Mouse (Mus musculus): ENCODE measurements around the gene Socs2. TPM values are rescaled to one million over a fixed set of nuclear protein-coding genes. Genes with fewer than 3 reads are reported as not detected.

Gene Socs2
- polyA plus RNA-seq, 1 experiment, result 10.2 TPM

DNA sequence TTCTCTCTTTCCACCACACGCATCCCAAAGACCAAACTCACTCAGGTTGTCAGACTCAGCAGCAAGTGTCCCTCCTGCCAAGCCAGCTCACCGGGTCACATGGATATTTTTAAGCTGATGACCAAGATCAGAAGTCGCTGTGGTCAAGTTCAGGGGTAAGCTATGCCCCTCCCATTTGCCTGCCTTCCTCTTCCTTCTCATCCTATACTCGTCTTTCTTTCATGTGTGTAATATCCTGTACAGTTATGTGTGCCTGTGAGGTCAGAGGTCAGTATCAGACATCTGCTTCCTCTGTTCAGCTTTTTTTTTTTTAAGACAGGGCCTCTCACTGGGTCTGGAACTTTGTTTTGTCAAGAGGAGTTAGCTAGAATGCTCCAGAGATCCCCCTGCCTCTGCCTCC is 25.4 kb upstream of the Socs2 start:
- Histone ChIP-seq H3K36me3 (ENCODE audit: control insufficient read depth, insufficient read depth, low read length) (no peaks in the 10 kb centered on the region), H3K27me3 (ENCODE audit: control insufficient read depth, insufficient read depth, low read length) (no peaks in the 10 kb centered on the region), H3K4me1 (ENCODE audit: control insufficient read depth, insufficient read depth, insufficient read length) (no peaks in the 10 kb centered on the region), H3K4me3 (ENCODE audit: extremely low read depth, insufficient read depth, insufficient read length) (no peak overlapping the region), H3K27ac (ENCODE audit: insufficient read depth, low read length) (no peak overlapping the region)
- no peak for TF ChIP-seq POLR2A (IDR thresholded peaks at IDR 0.05; ENCODE audit: low read depth, low read length)
- TF ChIP-seq CTCF (IDR thresholded peaks at IDR 0.05; ENCODE audit: extremely low read depth, insufficient read depth, insufficient read length, insufficient replicate concordance), result no peak
- DNase-seq (ENCODE audit: low read depth in 1 of 2, low spot score in 2 of 2), result no peak
- WGBS, result 60% methylated on average over 4 of the region's 4 CpGs

DNA sequence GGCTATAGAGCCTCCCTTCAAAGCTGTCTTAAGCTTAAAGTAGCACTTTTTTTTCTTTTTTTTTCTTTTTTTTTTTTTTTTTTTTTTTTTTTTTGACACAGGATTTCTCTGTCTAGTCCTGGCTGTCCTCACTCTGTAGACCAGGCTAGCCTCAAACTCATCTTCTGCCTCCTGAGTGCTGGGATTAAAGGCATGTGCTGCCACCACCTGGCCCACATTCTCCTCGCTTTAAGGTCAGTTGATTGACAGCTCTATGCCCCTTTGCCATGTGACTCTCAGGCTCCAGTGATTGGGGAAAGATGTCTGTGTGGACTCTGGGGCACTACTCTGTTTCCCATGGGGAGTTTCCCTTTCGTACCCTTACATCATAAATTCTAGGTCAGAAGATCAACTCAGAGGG is 23.6 kb upstream of the Socs2 start:
- WGBS, result 70% methylated on average over 2 of the region's 2 CpGs

DNA sequence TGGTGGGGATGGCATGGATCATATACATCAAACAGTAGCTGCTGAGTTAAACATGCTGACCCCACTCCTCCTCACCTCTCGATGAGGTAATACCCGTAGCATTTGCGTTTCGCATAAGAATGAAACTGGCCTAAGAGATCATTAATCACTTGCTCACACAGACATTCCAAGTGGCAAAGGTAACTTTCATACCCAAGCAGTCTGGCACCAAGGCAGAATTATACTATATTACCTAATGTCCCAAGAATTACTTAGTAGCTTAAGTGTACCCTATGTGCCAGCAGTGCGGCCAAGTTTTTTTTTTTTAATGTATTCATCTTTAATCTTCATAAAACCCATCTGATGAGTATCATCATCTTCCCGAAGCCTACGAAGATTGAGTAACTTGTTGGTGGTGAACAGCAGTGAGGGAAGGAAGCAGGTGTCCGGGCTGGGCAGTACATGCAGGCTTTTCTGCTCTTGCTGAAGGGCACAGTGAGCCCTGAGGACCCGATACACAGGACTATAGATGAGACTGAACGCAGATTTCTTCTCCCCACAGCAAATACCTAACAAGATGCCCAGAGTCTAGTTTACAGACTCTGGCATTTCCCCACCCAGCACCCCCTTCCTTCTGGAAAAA is 22.8 kb upstream of the Socs2 start:
- Histone ChIP-seq H3K27me3 (ENCODE audit: control insufficient read depth, insufficient read depth, low read length) (no peaks in the 10 kb centered on the region), H3K36me3 (ENCODE audit: control insufficient read depth, insufficient read depth, low read length) (no peaks in the 10 kb centered on the region), H3K27ac (ENCODE audit: insufficient read depth, low read length) (no peak overlapping the region), H3K4me1 (ENCODE audit: control insufficient read depth, insufficient read depth, insufficient read length) (no peaks in the 10 kb centered on the region), H3K4me3 (ENCODE audit: extremely low read depth, insufficient read depth, insufficient read length) (no peak overlapping the region)
- DNase-seq (ENCODE audit: low read depth in 1 of 2, low spot score in 2 of 2), result no peak
- 86% methylated on average over 10 of the region's 10 CpGs for WGBS
- TF ChIP-seq POLR2A (IDR thresholded peaks at IDR 0.05; ENCODE audit: low read depth, low read length) (no peak), CTCF (IDR thresholded peaks at IDR 0.05; ENCODE audit: extremely low read depth, insufficient read depth, insufficient read length, insufficient replicate concordance) (no peak)

More for the DNA sequence above, 23.6 kb upstream of the Socs2 start:
- DNase-seq (ENCODE audit: low read depth in 1 of 2, low spot score in 2 of 2), result peak in 1 of 2 experiments; percentile 6
- H3K27me3 ChIP-seq (ENCODE audit: control insufficient read depth, insufficient read depth, low read length), result no peaks in the 10 kb centered on the region
- H3K4me1 ChIP-seq (ENCODE audit: control insufficient read depth, insufficient read depth, insufficient read length), result no peaks in the 10 kb centered on the region
- TF ChIP-seq CTCF (IDR thresholded peaks at IDR 0.05; ENCODE audit: extremely low read depth, insufficient read depth, insufficient read length, insufficient replicate concordance) (peak; percentile 22; the same call in 1 of the 2 replicates), POLR2A (IDR thresholded peaks at IDR 0.05; ENCODE audit: low read depth, low read length) (no peak)
- H3K27ac ChIP-seq (ENCODE audit: insufficient read depth, low read length), result no peak overlapping the region
- H3K4me3 ChIP-seq (ENCODE audit: extremely low read depth, insufficient read depth, insufficient read length), result no peak overlapping the region
- no peaks in the 10 kb centered on the region for H3K36me3 ChIP-seq (ENCODE audit: control insufficient read depth, insufficient read depth, low read length)

DNA sequence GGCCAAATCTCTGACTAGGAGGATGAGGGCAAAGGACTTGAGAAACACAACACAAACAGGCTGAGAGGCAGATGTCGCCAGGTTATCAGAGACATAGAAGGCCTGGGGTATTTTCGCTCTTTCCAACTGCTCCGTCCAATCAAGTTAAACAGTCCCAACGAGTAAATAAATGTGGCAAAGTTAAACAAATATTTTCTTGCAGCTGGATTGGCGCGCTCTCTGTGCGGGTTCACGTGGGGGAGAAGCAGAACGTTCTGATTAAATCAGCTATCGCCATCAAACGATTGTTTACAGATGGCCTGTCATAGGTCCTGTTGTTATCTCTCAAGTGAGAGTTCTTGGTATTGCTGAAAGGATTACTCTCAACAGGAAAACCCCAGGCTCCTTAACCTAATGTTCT is 22.0 kb upstream of the Socs2 start:
- H3K36me3 ChIP-seq (ENCODE audit: control insufficient read depth, insufficient read depth, low read length), result no peaks in the 10 kb centered on the region
- no peak overlapping the region for H3K4me3 ChIP-seq (ENCODE audit: extremely low read depth, insufficient read depth, insufficient read length)
- 85% methylated on average over 11 of the region's 11 CpGs for WGBS
- H3K4me1 ChIP-seq (ENCODE audit: control insufficient read depth, insufficient read depth, insufficient read length), result no peaks in the 10 kb centered on the region
- no peak overlapping the region for H3K27ac ChIP-seq (ENCODE audit: insufficient read depth, low read length)
- TF ChIP-seq POLR2A (IDR thresholded peaks at IDR 0.05; ENCODE audit: low read depth, low read length) (no peak), CTCF (IDR thresholded peaks at IDR 0.05; ENCODE audit: extremely low read depth, insufficient read depth, insufficient read length, insufficient replicate concordance) (no peak)
- H3K27me3 ChIP-seq (ENCODE audit: control insufficient read depth, insufficient read depth, low read length), result no peaks in the 10 kb centered on the region
- no peak for DNase-seq (ENCODE audit: low read depth in 1 of 2, low spot score in 2 of 2)

DNA sequence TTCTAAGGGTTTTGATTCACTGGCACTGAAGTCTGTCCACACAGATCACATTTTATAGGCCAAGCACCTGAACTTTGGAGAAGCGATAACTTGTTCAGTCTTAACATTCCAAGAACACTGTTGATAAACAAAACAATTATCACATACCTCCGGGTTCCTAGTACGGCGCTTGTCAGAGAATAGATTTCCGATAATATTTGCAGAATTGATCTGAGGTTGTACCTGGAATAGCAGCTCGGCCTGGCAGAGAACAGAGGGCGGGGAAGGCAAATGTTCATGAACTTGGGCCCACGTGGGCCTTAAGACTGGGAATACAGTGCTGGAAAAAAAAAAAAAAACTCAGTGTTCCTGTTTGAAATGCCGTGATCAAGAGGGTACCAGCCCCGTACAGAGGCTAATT is 13.3 kb upstream of the Socs2 start:
- Histone ChIP-seq H3K36me3 (ENCODE audit: control insufficient read depth, insufficient read depth, low read length) (no peaks in the 10 kb centered on the region), H3K4me1 (ENCODE audit: control insufficient read depth, insufficient read depth, insufficient read length) (no peaks in the 10 kb centered on the region), H3K27me3 (ENCODE audit: control insufficient read depth, insufficient read depth, low read length) (no peaks in the 10 kb centered on the region), H3K27ac (ENCODE audit: insufficient read depth, low read length) (no peak overlapping the region), H3K4me3 (ENCODE audit: extremely low read depth, insufficient read depth, insufficient read length) (no peak overlapping the region)
- TF ChIP-seq CTCF (IDR thresholded peaks at IDR 0.05; ENCODE audit: extremely low read depth, insufficient read depth, insufficient read length, insufficient replicate concordance) (no peak), POLR2A (IDR thresholded peaks at IDR 0.05; ENCODE audit: low read depth, low read length) (no peak)
- WGBS, result 91% methylated on average over 10 of the region's 10 CpGs
- no peak for DNase-seq (ENCODE audit: low read depth in 1 of 2, low spot score in 2 of 2)

DNA sequence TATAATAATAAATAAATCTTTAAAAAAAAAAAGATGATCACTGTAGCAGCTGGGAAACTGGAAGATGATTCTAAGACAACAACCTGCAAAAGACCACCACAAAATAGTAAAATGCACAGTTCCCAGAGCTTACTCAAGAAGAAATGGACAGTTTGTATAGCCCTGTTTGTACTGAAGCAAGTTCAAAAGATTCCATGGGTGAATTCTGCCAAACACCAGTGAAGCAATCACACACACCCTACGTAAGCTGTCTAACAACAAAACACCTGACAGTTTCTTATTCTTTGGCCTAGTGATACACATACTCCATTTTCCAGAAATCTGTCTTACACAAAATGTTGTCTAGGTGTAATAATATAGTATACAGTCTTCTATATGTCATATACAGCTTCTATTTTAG is 12.1 kb upstream of the Socs2 start:
- TF ChIP-seq POLR2A (IDR thresholded peaks at IDR 0.05; ENCODE audit: low read depth, low read length), result no peak
- no peak for TF ChIP-seq CTCF (IDR thresholded peaks at IDR 0.05; ENCODE audit: extremely low read depth, insufficient read depth, insufficient read length, insufficient replicate concordance)
- Histone ChIP-seq H3K4me1 (ENCODE audit: control insufficient read depth, insufficient read depth, insufficient read length) (no peaks in the 10 kb centered on the region), H3K4me3 (ENCODE audit: extremely low read depth, insufficient read depth, insufficient read length) (no peak overlapping the region), H3K36me3 (ENCODE audit: control insufficient read depth, insufficient read depth, low read length) (no peaks in the 10 kb centered on the region), H3K27ac (ENCODE audit: insufficient read depth, low read length) (no peak overlapping the region), H3K27me3 (ENCODE audit: control insufficient read depth, insufficient read depth, low read length) (no peaks in the 10 kb centered on the region)
- no peak for DNase-seq (ENCODE audit: low read depth in 1 of 2, low spot score in 2 of 2)
- WGBS, result 93% methylated on average over 1 of the region's 1 CpGs

All from spleen, adult 2 months (tissue).